Comparison of ENCODE assay signal across 14 mouse cellular contexts in the genomic region with DNA sequence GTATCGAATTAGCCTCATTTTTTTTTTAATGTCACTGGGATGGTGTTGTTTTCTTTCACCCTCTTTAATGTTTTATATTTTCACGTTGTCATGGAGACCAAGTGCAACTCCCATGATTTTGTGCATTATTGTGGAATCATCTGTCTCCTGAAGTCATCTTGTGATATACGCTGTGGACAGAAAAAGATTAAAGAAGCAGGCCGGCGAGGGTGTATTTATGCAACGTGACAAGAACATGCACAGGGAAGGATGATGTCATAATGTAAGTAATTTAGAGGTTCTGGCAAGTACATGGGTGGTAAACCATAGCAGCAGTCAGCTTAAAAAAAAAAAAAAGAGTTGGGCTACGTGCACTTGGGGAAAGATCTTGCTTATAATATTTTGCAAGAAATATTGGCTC.
DNase-seq lines count a peak whose midpoint lies in the region; ATAC-seq lines count a peak whose summit lies in the region.
"Had no signal": no experiment of that assay in that cellular context is flagged by ENCODE, and none has a peak within 500 bp of the region (broad histone marks: within the 10 kb centered on the region; RNA-seq: fewer than 3 reads in every experiment).

No protein-coding gene starts in this region.

- ATAC-seq in lung, embryonic 15.5 days (ENCODE audit: borderline replicate concordance, extremely low read depth, low FRiP score, low TSS enrichment): peak; percentile 49; the same call in 1 of the 2 replicates
- ATAC-seq: liver, embryonic 12.5 days had no signal

- peak; percentile 18 for DNase-seq in heart, adult 11 months
- DNase-seq in heart, postnatal 25 days (ENCODE audit: low spot score): no peak
- DNase-seq in lung, postnatal 4 days: no peak
- peak; percentile 59 to 62 for DNase-seq in frontal cortex, adult 2 months (ENCODE audit: extremely low spot score in 1 of 2, low spot score in 1 of 2)
- DNase-seq in right cerebral cortex, adult 2 months (ENCODE audit: low spot score in 2 of 2): peak; percentile 45 to 46
- no peak for DNase-seq in embryo, embryonic 10 days (ENCODE audit: low spot score)
- DNase-seq in gastrocnemius, adult 18-20 months (ENCODE audit: low spot score): no peak
- DNase-seq: cerebellum, adult 18-20 months; gastrocnemius, adult 2 months; kidney, adult 11 months; thymus, postnatal 14 days had no signal

- no peaks in the 10 kb centered on the region for H3K9me3 ChIP-seq in lung, embryonic 15.5 days
- H3K9me3 ChIP-seq: heart, embryonic 10.5 days; liver, embryonic 12.5 days had no signal

- H3K9ac ChIP-seq in lung, embryonic 15.5 days: no peak overlapping the region
- H3K9ac ChIP-seq: liver, embryonic 12.5 days had no signal

- H3K27ac ChIP-seq in lung, embryonic 15.5 days: no peak overlapping the region
- H3K27ac ChIP-seq: gastrocnemius, adult 2 months; heart, embryonic 10.5 days; liver, embryonic 12.5 days had no signal

- H3K4me3 ChIP-seq in lung, embryonic 15.5 days: no peak overlapping the region
- H3K4me3 ChIP-seq: gastrocnemius, adult 2 months; heart, embryonic 10.5 days; liver, embryonic 12.5 days had no signal

- H3K27me3 ChIP-seq in lung, embryonic 15.5 days: no peaks in the 10 kb centered on the region
- H3K27me3 ChIP-seq: liver, embryonic 12.5 days had no signal

- no peaks in the 10 kb centered on the region for H3K36me3 ChIP-seq in lung, embryonic 15.5 days
- H3K36me3 ChIP-seq: heart, embryonic 10.5 days; liver, embryonic 12.5 days had no signal

- H3K4me2 ChIP-seq in lung, embryonic 15.5 days: no peak overlapping the region
- H3K4me2 ChIP-seq: liver, embryonic 12.5 days had no signal

- intact Hi-C loops in heart, postnatal 25 days (cut with DNase I): no loop called here

- 32% methylated on average over 7 of the region's 7 CpGs for whole genome bisulfite sequencing in lung, embryonic 15.5 days

- H3K4me1 ChIP-seq in lung, embryonic 15.5 days: 0 out of 2 replicates have a peak, but pooled peaks cover 9% of the 10 kb centered on the region
- H3K4me1 ChIP-seq: heart, embryonic 10.5 days; liver, embryonic 12.5 days had no signal

Comparison
In these comparisons a context has a peak if more than half of its experiments do, and no peak if none do; other contexts are left out.
1. DNase-seq: peak in heart, adult 11 months (single experiment), frontal cortex, adult 2 months (2 of 2) and right cerebral cortex, adult 2 months (2 of 2); none in heart, postnatal 25 days (single experiment), lung, postnatal 4 days (0 of 2), embryo, embryonic 10 days (single experiment) and gastrocnemius, adult 18-20 months (single experiment).